Mouse (Mus musculus) heart, embryonic 11.5 days (tissue): ENCODE results near the gene Pcp2. TPM values are rescaled to one million over a fixed set of nuclear protein-coding genes. Genes with fewer than 3 reads are reported as not detected.

Experiments used
- ATAC-seq: fragments of 200-750 bp; cut with Nextera tagmentation; replicated peaks from 2 replicates; pipeline ENCODE4 v1.8.0; 2017; ENCODE audit warnings: moderate library complexity; ENCODE audit not compliant: insufficient number of reproducible peaks, low FRiP score, low TSS enrichment
- H3K27ac ChIP-seq: fragments of 300-500 bp; sonication (generic); 2 replicates; pipeline ENCODE4 v1.5.1; 2014; ENCODE audit warnings: mild to moderate bottlenecking, low read depth, low read length
- H3K27me3 ChIP-seq: fragments of 300-500 bp; sonication (generic); 2 replicates; pipeline ENCODE4 v1.6.1; 2014; ENCODE audit warnings: mild to moderate bottlenecking, low read length, mixed read lengths; ENCODE audit not compliant: control insufficient read depth, insufficient read depth
- H3K36me3 ChIP-seq: fragments of 300-500 bp; sonication (generic); 2 replicates; pipeline ENCODE4 v1.6.1; 2014; ENCODE audit warnings: mild to moderate bottlenecking, low read length, moderate library complexity, mixed read lengths; ENCODE audit not compliant: control insufficient read depth, insufficient read depth
- H3K4me1 ChIP-seq: fragments of 300-500 bp; sonication (generic); 2 replicates; pipeline ENCODE4 v1.6.1; 2014; ENCODE audit warnings: low read length; ENCODE audit not compliant: control insufficient read depth, insufficient read depth
- H3K4me2 ChIP-seq: fragments of 300-500 bp; sonication (generic); 2 replicates; pipeline ENCODE4 v1.6.1; 2014; ENCODE audit warnings: mild to moderate bottlenecking, moderate library complexity
- H3K4me3 ChIP-seq: fragments of 300-500 bp; sonication (generic); 2 replicates; pipeline ENCODE4 v1.5.1; 2014; ENCODE audit warnings: low read depth, low read length
- H3K9ac ChIP-seq: fragments of 300-500 bp; sonication (generic); 2 replicates; pipeline ENCODE4 v1.6.1; 2014; ENCODE audit warnings: mild to moderate bottlenecking, low read depth, low read length, moderate library complexity
- H3K9me3 ChIP-seq: fragments of 300-500 bp; sonication (generic); replicated peaks from 2 replicates; pipeline ENCODE4 v1.6.1; 2016; ENCODE audit warnings: low read length; ENCODE audit not compliant: control insufficient read depth
- WGBS: fragments of 180-500 bp; shearing (Covaris S2); extraction: QIAGEN DNeasy Blood & Tissue Kit; methylation state at CpG from one replicate; pipeline ENCODE4 v1.1.7; 2014; ENCODE audit not compliant: insufficient replicate concordance; 5-methylcytosine and 5-hydroxymethylcytosine counted together
- polyA plus RNA-seq: library from polyadenylated mRNA; unstranded; fragments of >200 nt; fragmentation: Nextera tagmentation; extraction: Ambion mirVana; gene quantifications from 2 replicates; pipeline ENCODE4 v1.2.1, GENCODE M21; 2014

Gene Pcp2
- polyA plus RNA-seq, 1 experiment from 2014 or later = 0.11 TPM

DNA sequence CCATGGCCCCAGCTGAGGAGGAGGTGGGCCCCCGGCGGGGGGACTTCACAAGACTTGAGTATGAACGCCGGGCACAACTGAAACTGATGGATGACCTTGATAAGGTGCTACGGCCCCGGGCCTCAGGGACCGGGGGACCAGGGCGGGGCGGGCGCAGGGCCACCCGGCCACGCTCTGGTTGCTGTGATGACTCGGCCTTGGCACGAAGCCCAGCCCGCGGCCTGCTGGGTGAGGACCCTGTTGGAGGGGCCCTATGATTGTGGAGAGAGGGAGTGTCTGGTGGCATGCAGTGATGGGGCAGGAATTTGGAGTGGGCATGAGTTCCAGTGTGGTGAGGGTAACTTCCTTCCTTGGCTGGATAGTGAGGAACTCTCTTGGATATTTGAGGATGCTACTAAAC is 18.8 kb downstream of the Pcp2 start:
- no peak overlapping the region for H3K4me2 ChIP-seq
- ATAC-seq = no peak; the same call in 1 of the 2 replicates
- H3K4me1 ChIP-seq = no peaks in the 10 kb centered on the region
- H3K9me3 ChIP-seq = no peaks in the 10 kb centered on the region
- 80% methylated on average over 16 of the region's 16 CpGs for WGBS
- H3K27ac ChIP-seq = no peak overlapping the region
- H3K4me3 ChIP-seq = no peak overlapping the region
- peaks cover 21% of the 10 kb centered on the region for H3K36me3 ChIP-seq
- H3K27me3 ChIP-seq = no peaks in the 10 kb centered on the region
- no peak overlapping the region for H3K9ac ChIP-seq

DNA sequence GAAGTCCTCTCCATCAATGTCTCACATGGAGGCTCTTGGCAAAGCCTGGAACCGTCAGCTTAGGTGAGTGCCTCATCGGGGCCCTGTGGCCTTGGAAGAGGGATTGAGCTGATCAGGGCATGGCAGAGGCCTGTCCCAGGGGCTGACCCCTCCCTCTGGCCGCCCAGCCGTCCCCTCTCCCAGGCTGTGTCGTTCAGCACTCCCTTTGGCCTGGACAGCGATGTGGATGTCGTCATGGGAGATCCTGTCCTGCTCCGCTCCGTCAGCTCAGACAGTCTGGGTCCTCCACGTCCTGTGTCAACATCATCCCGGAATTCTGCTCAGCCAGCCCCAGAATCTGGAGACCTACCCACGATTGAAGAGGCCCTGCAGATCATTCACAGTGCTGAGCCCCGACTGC is 21.9 kb downstream of the Pcp2 start:
- no peak for ATAC-seq

DNA sequence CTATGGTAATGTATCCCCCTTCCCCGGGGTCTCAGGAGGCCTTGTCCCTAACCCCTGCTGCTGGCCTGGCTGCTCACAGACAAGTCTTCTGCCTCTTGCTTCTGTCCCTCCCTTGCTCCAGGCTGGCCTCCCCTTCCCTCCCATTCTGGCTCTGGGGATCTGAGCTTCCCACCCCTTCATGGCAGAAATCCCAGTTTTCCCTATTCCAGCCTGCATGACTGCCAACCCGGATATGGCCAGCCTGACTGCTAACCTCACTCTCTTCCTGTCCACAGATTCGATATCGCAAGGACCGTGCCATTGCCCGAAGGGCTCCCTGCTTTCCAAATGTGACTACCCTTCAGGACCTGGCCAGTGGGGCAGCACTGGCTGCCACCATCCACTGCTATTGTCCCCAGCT is 24.9 kb downstream of the Pcp2 start:
- 71% methylated on average over 6 of the region's 6 CpGs for WGBS
- Histone ChIP-seq H3K4me1 (no peaks in the 10 kb centered on the region), H3K4me2 (no peak overlapping the region), H3K9me3 (no peaks in the 10 kb centered on the region), H3K36me3 (no peaks in the 10 kb centered on the region), H3K9ac (no peak overlapping the region), H3K27me3 (no peaks in the 10 kb centered on the region), H3K4me3 (no peak overlapping the region), H3K27ac (no peak overlapping the region)
- no peak for ATAC-seq

More for the DNA sequence above, 21.9 kb downstream of the Pcp2 start:
- H3K4me3 ChIP-seq = no peak overlapping the region
- no peaks in the 10 kb centered on the region for H3K4me1 ChIP-seq
- no peak overlapping the region for H3K27ac ChIP-seq
- H3K4me2 ChIP-seq = no peak overlapping the region
- no peak overlapping the region for H3K9ac ChIP-seq
- no peaks in the 10 kb centered on the region for H3K36me3 ChIP-seq
- 61% methylated on average over 13 of the region's 13 CpGs for WGBS
- H3K9me3 ChIP-seq = no peaks in the 10 kb centered on the region
- no peaks in the 10 kb centered on the region for H3K27me3 ChIP-seq

DNA sequence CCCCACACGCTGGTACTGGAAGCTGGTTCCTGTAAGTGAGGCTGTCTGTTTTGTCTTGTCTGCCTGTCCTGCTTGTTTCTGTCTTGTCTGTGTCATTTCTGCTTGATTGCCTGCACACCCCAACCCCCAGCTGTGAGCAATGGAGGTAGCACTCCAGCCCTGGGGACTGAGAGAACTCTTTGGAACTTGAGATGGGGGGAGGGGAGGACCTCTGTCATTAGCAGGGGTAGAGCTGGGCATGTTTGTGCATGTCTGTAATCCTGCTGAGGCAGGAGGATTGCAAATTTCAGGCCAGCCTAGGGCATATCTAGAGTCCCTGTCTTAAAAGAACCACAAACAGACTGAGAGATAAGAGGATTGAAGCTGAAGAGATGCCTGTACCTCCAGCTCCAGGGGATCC is 26.1 kb downstream of the Pcp2 start:
- WGBS = 54% methylated on average over 1 of the region's 1 CpGs
- no peaks in the 10 kb centered on the region for H3K4me1 ChIP-seq
- no peak for ATAC-seq

DNA sequence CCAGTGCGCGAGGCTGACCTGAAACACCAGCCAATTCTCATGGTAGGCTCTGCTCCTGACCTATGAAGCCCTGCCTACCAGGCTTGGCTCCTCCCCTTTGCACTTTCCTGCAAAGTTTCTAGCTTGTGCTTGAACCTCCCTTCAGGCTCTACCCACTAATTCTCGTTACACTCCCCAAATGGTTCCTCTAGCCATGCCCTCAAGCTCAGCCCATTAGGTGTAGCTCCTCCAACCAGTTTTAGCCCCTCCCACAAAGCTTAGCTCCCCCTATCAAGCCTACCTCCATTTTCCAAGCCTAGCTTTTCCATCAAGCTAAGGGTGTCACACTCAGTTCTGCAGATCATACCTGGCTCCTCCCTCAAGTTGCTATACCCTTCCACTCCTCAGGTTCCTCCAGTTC is 27.3 kb downstream of the Pcp2 start:
- Histone ChIP-seq H3K9ac (no peak overlapping the region), H3K27ac (no peak overlapping the region), H3K4me3 (no peak overlapping the region), H3K9me3 (no peaks in the 10 kb centered on the region), H3K27me3 (no peaks in the 10 kb centered on the region), H3K4me2 (no peak overlapping the region), H3K36me3 (no peaks in the 10 kb centered on the region), H3K4me1 (no peaks in the 10 kb centered on the region)
- 45% methylated on average over 3 of the region's 3 CpGs for WGBS
- no peak for ATAC-seq

More for the DNA sequence above, 26.1 kb downstream of the Pcp2 start:
- Histone ChIP-seq H3K9me3 (no peaks in the 10 kb centered on the region), H3K4me3 (no peak overlapping the region), H3K36me3 (no peaks in the 10 kb centered on the region), H3K27me3 (no peaks in the 10 kb centered on the region), H3K27ac (no peak overlapping the region), H3K9ac (no peak overlapping the region), H3K4me2 (no peak overlapping the region)

DNA sequence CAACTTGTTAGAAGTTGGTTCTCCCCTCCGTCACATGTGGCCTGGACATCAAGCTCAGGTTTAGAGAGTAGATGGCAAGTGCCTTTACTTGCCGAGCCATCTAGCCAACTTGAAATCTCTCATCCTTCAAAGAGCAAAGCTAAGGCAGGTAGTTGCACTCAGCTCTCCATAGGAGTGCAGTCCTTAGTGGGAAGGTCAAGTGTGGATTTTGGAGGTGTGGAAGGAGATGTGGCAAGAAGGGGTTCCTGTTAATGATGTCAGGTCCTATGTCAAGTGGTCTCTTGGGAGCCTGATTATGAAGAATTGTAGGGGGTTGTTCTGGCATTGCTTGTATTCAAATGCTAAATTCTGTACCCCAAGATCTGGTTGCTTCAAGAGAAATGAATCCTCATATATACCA is 30.9 kb downstream of the Pcp2 start:
- Histone ChIP-seq H3K4me1 (no peaks in the 10 kb centered on the region), H3K27ac (no peak overlapping the region), H3K9ac (no peak overlapping the region), H3K4me2 (no peak overlapping the region), H3K4me3 (no peak overlapping the region), H3K9me3 (no peaks in the 10 kb centered on the region), H3K36me3 (no peaks in the 10 kb centered on the region), H3K27me3 (no peaks in the 10 kb centered on the region)
- WGBS = 75% methylated on average over 2 of the region's 2 CpGs
- no peak for ATAC-seq

DNA sequence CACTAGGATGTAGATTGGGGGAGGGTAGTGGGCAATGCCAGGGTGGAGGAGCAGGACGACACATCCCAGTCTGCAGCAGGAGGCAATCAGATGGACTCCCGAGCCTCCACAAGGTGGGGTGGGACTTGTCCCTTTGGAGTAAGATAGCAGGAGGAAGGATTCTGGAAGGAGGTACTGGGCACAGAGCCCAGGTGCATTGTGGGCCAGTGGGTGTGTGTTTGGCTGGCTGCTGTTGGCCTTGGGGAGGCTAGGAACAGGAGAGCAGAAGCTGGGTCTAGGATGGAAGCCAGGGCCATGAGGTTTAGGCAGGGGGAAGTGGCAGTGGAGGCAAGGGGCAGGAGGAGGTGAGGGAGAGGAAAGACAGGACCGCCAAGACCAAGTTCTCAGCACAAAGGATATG is 31.9 kb downstream of the Pcp2 start:
- H3K27me3 ChIP-seq = no peaks in the 10 kb centered on the region
- no peaks in the 10 kb centered on the region for H3K4me1 ChIP-seq
- no peak for ATAC-seq
- no peaks in the 10 kb centered on the region for H3K36me3 ChIP-seq
- no peak overlapping the region for H3K27ac ChIP-seq
- H3K9ac ChIP-seq = no peak overlapping the region
- no peak overlapping the region for H3K4me3 ChIP-seq
- 58% methylated on average over 3 of the region's 3 CpGs for WGBS
- no peaks in the 10 kb centered on the region for H3K9me3 ChIP-seq
- H3K4me2 ChIP-seq = no peak overlapping the region

DNA sequence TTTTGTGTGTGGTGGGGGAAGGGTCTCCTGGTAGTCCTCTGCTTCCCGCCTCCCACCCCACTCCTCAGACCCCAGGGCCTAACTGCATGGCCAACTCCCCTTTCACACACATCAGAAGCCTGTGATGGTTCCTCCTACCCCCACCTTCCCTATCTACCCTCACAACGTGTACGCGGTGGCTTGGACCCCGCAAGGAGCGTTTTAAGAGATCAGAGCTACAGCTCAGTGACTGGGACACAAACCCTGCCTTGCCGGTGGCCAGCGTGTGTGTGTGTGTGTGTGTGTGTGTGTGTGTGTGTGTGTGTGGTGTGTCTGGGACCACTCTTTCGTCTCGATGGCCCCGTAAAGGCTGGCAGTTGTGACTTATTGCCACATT is 37.1 kb downstream of the Pcp2 start:
- H3K4me1 ChIP-seq = no peaks in the 10 kb centered on the region
- 6% methylated on average over 11 of the region's 11 CpGs for WGBS
- ATAC-seq = peak; percentile 42; the same call in 1 of the 2 replicates
- H3K9ac ChIP-seq = peak overlapping the region; percentile 75
- peak overlapping the region; percentile 81 for H3K4me3 ChIP-seq
- no peaks in the 10 kb centered on the region for H3K36me3 ChIP-seq
- peak overlapping the region; percentile 99 for H3K4me2 ChIP-seq
- no peak overlapping the region for H3K27ac ChIP-seq
- peaks cover 15% of the 10 kb centered on the region for H3K27me3 ChIP-seq
- no peaks in the 10 kb centered on the region for H3K9me3 ChIP-seq

DNA sequence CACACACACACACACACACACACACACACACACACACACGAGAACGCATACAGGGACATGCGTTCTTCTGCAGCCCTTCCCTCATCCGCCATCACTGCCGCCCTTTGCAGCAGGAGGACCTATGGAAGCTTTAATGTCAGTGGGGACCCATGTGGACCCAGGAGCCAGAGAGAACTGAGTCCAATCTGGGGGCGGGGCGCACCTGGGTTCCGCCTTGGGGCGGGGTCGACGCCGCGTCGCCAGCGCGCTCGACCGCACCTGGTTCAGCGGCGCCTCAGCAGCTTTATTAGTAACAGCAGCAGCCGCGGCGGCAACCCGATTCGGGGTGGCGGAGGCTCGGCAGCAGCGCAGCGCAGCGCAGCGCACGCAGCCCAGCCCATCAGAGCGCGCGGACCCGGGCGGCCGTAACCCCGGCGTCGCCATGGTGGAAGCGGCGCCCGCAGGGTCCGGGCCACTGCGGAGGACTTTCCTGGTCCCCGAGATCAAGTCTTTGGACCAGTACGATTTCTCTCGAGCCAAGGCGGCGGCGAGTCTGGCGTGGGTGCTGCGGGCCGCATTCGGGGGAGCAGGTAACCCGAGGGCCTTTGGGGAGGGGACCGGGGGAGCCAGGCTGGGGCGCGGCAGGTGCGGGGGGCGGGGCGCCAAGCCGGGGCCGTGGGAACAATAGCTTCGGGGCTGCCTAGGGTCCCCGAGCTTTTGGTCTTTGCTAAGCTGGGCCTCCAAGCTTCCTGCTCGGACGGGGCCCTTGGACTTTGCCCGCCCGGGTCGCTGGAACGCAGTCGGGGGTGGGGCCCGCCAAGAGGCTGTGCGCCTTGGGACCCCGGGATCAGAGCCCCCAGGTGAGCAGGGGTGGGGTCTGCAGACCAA is 37.7 kb downstream of the Pcp2 start:
- no peak overlapping the region for H3K27ac ChIP-seq
- no peaks in the 10 kb centered on the region for H3K4me1 ChIP-seq
- peaks cover 15% of the 10 kb centered on the region for H3K27me3 ChIP-seq
- ATAC-seq = peak; percentile 39
- peak overlapping the region; percentile 99 for H3K4me2 ChIP-seq
- peak overlapping the region; percentile 75 for H3K9ac ChIP-seq
- H3K9me3 ChIP-seq = no peaks in the 10 kb centered on the region
- under 1% methylated on average over 72 of the region's 77 CpGs for WGBS
- no peaks in the 10 kb centered on the region for H3K36me3 ChIP-seq
- peak overlapping the region; percentile 81 for H3K4me3 ChIP-seq
